Mouse (Mus musculus) limb, embryonic 14.5 days (tissue): ENCODE results near the gene Ugt1a2. TPM values are rescaled to one million over a fixed set of nuclear protein-coding genes. Genes with fewer than 3 reads are reported as not detected.

Source experiments
- ATAC-seq: fragments of 200-750 bp; cut with Nextera tagmentation; 2 replicates; pipeline ENCODE4 v1.8.0; 2017; ENCODE audit warnings: low read depth, moderate number of reproducible peaks, moderate TSS enrichment; ENCODE audit not compliant: low FRiP score
- DNase-seq: peaks from one replicate; pipeline ENCODE4 v3.0.0-alpha.2; 2015; ENCODE audit warnings: low spot score
- H3K27ac ChIP-seq: fragments of 300-500 bp; sonication (generic); replicated peaks from 2 replicates; pipeline ENCODE4 v1.5.1; 2014; ENCODE audit warnings: low read depth, mild to moderate bottlenecking, low read length, moderate library complexity, mixed read lengths
- H3K27me3 ChIP-seq: fragments of 300-500 bp; sonication (generic); 2 replicates; pipeline ENCODE4 v1.6.1; 2014; ENCODE audit warnings: low read length, mixed read lengths; ENCODE audit not compliant: control insufficient read depth, insufficient read depth
- H3K36me3 ChIP-seq: fragments of 300-500 bp; sonication (generic); 2 replicates; pipeline ENCODE4 v1.6.1; 2014; ENCODE audit warnings: mild to moderate bottlenecking, low read length, moderate library complexity, mixed read lengths; ENCODE audit not compliant: control insufficient read depth, insufficient read depth
- H3K4me1 ChIP-seq: fragments of 300-500 bp; sonication (generic); 2 replicates; pipeline ENCODE4 v1.6.1; 2014; ENCODE audit warnings: antibody characterized with exemption, low read length, mixed read lengths; ENCODE audit not compliant: control insufficient read depth, insufficient read depth
- H3K4me2 ChIP-seq: fragments of 300-500 bp; sonication (generic); replicated peaks from 2 replicates; pipeline ENCODE4 v1.6.1; 2014; ENCODE audit warnings: low read depth, mild to moderate bottlenecking, low read length, moderate library complexity; ENCODE audit not compliant: severe bottlenecking
- H3K4me3 ChIP-seq: fragments of 300-500 bp; sonication (generic); replicated peaks from 2 replicates; pipeline ENCODE4 v1.5.1; 2014; ENCODE audit warnings: low read length
- H3K9ac ChIP-seq: fragments of 300-500 bp; sonication (generic); 2 replicates; pipeline ENCODE4 v1.6.1; 2014; ENCODE audit warnings: mild to moderate bottlenecking, low read depth, low read length, moderate library complexity; ENCODE audit not compliant: severe bottlenecking
- H3K9me3 ChIP-seq: fragments of 300-500 bp; sonication (generic); 2 replicates; pipeline ENCODE4 v1.6.1; 2016; ENCODE audit warnings: low read length; ENCODE audit not compliant: control insufficient read depth
- POLR2A ChIP-seq: fragments of 200-500 bp; IDR thresholded peaks from 2 replicates; pipeline ENCODE4 v1.8.0; 2012; ENCODE audit warnings: inconsistent platforms, mild to moderate bottlenecking, moderate library complexity, borderline replicate concordance; ENCODE audit not compliant: insufficient read depth, insufficient read length; ENCODE audit errors: extremely low read depth
- WGBS: fragments of 180-500 bp; shearing (Covaris S2); extraction: QIAGEN DNeasy Blood & Tissue Kit; methylation state at CpG from one replicate; pipeline ENCODE4 v1.1.7; 2014; 5-methylcytosine and 5-hydroxymethylcytosine counted together
- polyA plus RNA-seq, 2 experiments: library from polyadenylated mRNA; depleted of rRNA in 1 of 2; stranded (reverse) in 1 of 2; unstranded in 1 of 2; fragments of >200 nt; fragmentation: Nextera tagmentation in 1 of 2; extraction: Ambion mirVana in 1 of 2; gene quantifications; 2 replicates each; pipeline versions ENCODE4 v1.2.1 to v1.2.3; 2012 to 2014

The Ugt1a2 gene
- polyA plus RNA-seq, 2 experiments = 0.04 TPM; not detected in 1

DNA sequence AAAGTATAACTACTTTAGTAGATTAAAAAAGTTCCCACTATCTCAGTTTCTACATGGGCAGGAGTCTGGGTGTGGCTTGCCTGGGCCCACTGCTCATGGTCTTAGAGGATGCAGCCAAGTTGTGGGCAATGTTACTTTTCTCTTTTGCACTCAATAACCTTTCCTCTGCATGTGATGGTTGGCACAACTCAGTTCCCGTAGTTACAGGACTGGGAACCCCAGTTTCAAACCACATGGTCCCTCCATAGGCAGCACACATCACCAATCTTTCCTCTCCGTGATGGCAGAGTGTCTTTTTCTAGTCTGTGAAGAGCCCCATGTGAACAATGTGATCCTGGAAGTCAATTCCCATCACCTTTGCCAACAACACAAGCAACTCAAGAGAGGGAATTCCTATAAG is 27.1 kb downstream of the Ugt1a2 start:
- no peak overlapping the region for H3K4me3 ChIP-seq
- no peaks in the 10 kb centered on the region for H3K27me3 ChIP-seq
- no peak overlapping the region for H3K27ac ChIP-seq
- H3K4me1 ChIP-seq = no peaks in the 10 kb centered on the region
- DNase-seq = no peak
- 54% methylated on average over 2 of the region's 2 CpGs for WGBS
- no peak overlapping the region for H3K9ac ChIP-seq
- H3K9me3 ChIP-seq = peaks cover 71% of the 10 kb centered on the region
- TF ChIP-seq POLR2A = no peak
- no peaks in the 10 kb centered on the region for H3K36me3 ChIP-seq
- no peak for ATAC-seq
- H3K4me2 ChIP-seq = no peak overlapping the region

DNA sequence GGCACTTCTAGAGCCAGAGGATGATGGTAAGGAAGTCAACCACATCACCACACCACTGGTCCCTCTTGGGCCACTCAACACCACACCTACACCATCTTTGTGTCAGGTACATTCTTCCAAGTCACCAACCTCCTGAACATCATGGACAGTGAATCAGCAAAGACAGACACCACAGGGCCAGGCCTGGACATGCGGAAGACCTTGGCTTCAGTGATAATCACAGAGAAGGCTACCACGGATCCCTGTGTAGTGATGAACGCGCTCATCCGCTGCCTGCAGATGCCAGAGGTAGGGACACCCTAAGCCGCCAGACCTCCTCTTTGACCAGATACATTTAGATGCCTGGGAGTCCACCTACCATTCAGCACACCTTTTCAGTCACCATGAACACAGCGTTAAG is 27.7 kb downstream of the Ugt1a2 start:
- Histone ChIP-seq H3K36me3 (no peaks in the 10 kb centered on the region), H3K9ac (no peak overlapping the region), H3K9me3 (peaks cover 77% of the 10 kb centered on the region), H3K27me3 (no peaks in the 10 kb centered on the region), H3K4me1 (no peaks in the 10 kb centered on the region), H3K27ac (no peak overlapping the region), H3K4me3 (no peak overlapping the region), H3K4me2 (no peak overlapping the region)
- 69% methylated on average over 7 of the region's 7 CpGs for WGBS
- no peak for ATAC-seq
- no peak for TF ChIP-seq POLR2A
- no peak for DNase-seq

DNA sequence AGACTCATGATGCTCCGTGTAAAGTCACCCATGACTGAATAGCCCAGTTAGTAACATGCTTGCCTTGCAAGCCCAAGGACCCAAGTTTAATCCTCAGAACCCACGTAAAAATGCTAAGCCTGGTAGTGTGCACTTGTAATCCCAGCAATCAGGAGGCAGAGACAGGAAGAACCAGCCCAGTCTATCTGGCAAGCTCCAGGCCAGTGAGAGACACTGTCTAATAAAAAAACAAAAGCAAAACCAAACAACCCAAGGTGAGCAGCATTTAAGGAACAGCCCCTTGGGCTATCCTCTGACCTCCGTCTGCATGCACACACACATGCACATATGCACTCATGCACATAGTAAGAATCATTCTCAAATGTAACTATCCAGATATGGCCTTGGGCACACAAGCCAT is 29.2 kb downstream of the Ugt1a2 start:
- ATAC-seq = no peak
- no peak for TF ChIP-seq POLR2A
- no peak overlapping the region for H3K4me3 ChIP-seq
- peaks cover 91% of the 10 kb centered on the region for H3K9me3 ChIP-seq
- H3K4me1 ChIP-seq = no peaks in the 10 kb centered on the region
- DNase-seq = no peak
- H3K36me3 ChIP-seq = no peaks in the 10 kb centered on the region
- no peak overlapping the region for H3K4me2 ChIP-seq
- no peak overlapping the region for H3K9ac ChIP-seq
- no peaks in the 10 kb centered on the region for H3K27me3 ChIP-seq
- no peak overlapping the region for H3K27ac ChIP-seq
- 76% methylated on average over 3 of the region's 3 CpGs for WGBS

DNA sequence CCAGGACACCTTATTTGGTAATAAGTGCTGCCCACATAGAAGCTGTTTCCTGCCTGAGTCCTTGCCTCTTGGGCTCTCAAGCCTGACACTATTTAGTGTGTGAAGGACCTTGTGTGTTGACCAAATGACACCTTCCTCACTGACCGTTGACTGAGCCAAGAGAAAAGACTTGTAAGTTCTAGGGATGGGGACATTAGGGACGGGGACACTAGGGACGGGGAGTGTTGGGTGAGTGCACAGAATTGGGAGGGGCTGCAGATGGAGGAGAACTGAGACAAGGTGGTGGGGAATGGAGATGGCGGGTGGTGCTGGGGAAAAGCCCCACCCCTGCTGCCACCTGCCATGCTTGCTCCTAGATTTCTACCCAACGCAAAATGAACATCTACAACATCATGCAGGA is 29.6 kb downstream of the Ugt1a2 start:
- WGBS = 85% methylated on average over 5 of the region's 5 CpGs
- no peak for DNase-seq

DNA sequence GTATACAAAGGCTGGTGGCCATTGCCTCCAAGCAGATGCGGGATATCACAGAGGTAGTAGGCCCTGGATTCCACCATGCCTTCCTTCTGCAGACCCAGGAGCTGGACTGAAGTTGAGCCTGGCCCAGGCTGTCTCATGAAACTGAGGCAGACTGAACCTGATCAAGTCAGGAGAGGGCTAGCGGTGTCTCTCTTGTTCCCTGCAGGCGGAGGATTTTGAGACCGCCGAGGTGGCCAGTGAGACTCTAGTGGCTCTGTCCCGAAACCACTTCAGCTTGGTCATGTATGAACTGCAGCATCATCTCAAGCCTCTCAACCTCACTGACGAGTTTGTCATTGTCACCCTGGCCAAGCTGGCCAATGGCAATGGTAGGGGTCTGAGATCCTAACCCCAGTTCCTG is 30.0 kb downstream of the Ugt1a2 start:
- H3K27ac ChIP-seq = no peak overlapping the region
- peaks cover 98% of the 10 kb centered on the region for H3K9me3 ChIP-seq
- TF ChIP-seq POLR2A = no peak
- WGBS = 72% methylated on average over 7 of the region's 7 CpGs
- H3K4me2 ChIP-seq = no peak overlapping the region
- no peaks in the 10 kb centered on the region for H3K4me1 ChIP-seq
- H3K36me3 ChIP-seq = no peaks in the 10 kb centered on the region
- no peak overlapping the region for H3K9ac ChIP-seq
- no peak overlapping the region for H3K4me3 ChIP-seq
- H3K27me3 ChIP-seq = no peaks in the 10 kb centered on the region
- ATAC-seq (no peak), DNase-seq (no peak)

More for the DNA sequence above, 29.6 kb downstream of the Ugt1a2 start:
- no peak for TF ChIP-seq POLR2A
- Histone ChIP-seq H3K9ac (no peak overlapping the region), H3K27me3 (no peaks in the 10 kb centered on the region), H3K4me3 (no peak overlapping the region), H3K9me3 (peaks cover 95% of the 10 kb centered on the region), H3K4me1 (no peaks in the 10 kb centered on the region), H3K36me3 (no peaks in the 10 kb centered on the region), H3K27ac (no peak overlapping the region), H3K4me2 (no peak overlapping the region)
- no peak for ATAC-seq
